Mouse (Mus musculus): ENCODE results near the gene Cyp2a4.
"Not testable (repeated sequence)": the region's sequence is repeated elsewhere in the genome, so short reads cannot be mapped to it uniquely, and the experiment has no call there.

The Cyp2a4 gene

GRCm38 (mm10) chr7:26306926-26307325 lies at the start of gene Cyp2a4:
TSS of gene Cyp2a4 (plus strand) at chr7:26307169.
- DNase-seq: not testable (repeated sequence)

- DNase-seq: not testable (repeated sequence)
Observed at GRCm38 (mm10) chr7:26260034-26260433, 46.9 kb upstream of the Cyp2a4 start, which contains the start of gene Vmn1r184. TSS of gene Vmn1r184 (plus strand) at chr7:26260334.

GRCm38 (mm10) chr7:26303429-26304166 lies 3.4 kb upstream of the Cyp2a4 start:
- not testable (repeated sequence) for DNase-seq

DNA sequence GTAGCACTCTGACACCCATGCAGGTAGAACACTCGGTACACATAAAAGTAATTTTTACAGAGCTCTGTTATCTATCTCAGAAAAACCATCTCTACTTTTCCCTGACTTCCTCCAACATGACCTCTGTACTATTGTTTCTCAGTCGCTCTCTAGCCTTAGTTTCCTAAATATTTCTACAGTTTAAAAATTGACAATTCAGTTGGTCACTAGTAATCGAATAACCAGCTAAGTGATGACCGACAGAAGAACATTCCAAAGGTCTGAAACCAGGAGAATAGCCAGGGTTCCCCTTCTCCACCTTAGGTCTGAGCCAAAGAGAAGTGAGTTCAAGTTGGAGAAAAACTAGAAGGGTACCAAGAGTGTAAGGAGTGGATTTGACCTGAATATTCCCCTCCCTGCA lies 4.8 kb downstream of the Cyp2a4 start:
- DNase-seq: not testable (repeated sequence)

- not testable (repeated sequence) for DNase-seq
Observed at GRCm38 (mm10) chr7:26315194-26315593, 8.2 kb downstream of the Cyp2a4 start.

DNA sequence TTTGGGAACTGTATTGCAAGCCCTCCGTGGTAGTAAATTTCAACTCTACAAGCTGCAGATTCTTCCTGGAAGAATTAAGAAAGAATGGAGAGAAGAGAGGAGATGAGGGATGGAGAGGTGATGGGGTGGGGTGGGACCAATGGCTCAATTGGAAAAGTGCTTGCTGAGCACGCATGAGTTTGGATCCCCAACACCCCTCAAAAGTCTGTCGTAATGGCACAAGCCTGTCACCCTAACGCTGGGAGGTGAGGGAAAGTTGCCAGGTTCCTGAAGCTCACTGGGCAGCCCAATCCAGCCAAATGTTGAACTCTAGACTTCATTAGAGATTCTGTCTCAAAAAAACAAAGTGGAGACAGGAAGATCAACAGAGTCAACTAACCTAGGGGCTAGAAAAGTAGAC lies 8.8 kb downstream of the Cyp2a4 start:
- DNase-seq: not testable (repeated sequence)

- DNase-seq: not testable (repeated sequence)
Observed at GRCm38 (mm10) chr7:26320361-26320760, 13.4 kb downstream of the Cyp2a4 start.

GRCm38 (mm10) chr7:26350177-26350576 lies 43.2 kb downstream of the Cyp2a4 start:
- not testable (repeated sequence) for DNase-seq

DNA sequence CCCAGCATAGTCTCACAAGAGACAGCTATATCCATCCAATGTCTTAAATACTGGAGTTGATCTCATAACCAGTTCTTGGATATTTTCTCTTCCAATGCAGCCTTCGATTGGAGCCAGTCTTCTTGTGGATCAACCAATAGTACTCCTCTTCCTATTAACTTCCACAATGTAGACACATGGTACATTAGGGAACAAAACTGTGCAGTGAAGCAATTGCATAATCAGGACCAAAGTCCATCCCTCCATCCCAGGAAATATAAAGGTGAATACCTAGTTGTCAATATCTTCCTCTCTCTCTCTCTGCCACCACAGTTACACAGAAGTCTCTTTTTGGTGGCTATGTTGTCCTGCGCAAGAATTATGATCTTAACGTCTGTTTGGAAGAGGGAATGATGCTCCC lies 45.3 kb downstream of the Cyp2a4 start:
- not testable (repeated sequence) for DNase-seq

GRCm38 (mm10) chr7:26356719-26357118 lies 49.8 kb downstream of the Cyp2a4 start:
- not testable (repeated sequence) for DNase-seq
